Mouse (Mus musculus) thymus, adult 18-20 months (tissue): ENCODE results near the gene Gpatch11.

Experiments used
- DNase-seq, 2 experiments: peaks; one replicate each; pipeline ENCODE4 v3.0.0; 2022; ENCODE audit warnings: mixed read lengths in 2 of 2

The Gpatch11 gene

GRCm38 (mm10) chr17:78895394-78895793 is 60.0 kb downstream of the Gpatch11 start:
- DNase-seq: no peak
